Mouse (Mus musculus) spleen, adult 12 weeks (tissue): Measurements from ENCODE around the gene Rlf.
"Not testable (repeated sequence)": the region's sequence is repeated elsewhere in the genome, so short reads cannot be mapped to it uniquely, and the experiment has no call there.

Experiments
- DNase-seq: peaks from one replicate; pipeline ENCODE4 v3.0.0; 2022; ENCODE audit warnings: low spot score

Gene Rlf

DNA sequence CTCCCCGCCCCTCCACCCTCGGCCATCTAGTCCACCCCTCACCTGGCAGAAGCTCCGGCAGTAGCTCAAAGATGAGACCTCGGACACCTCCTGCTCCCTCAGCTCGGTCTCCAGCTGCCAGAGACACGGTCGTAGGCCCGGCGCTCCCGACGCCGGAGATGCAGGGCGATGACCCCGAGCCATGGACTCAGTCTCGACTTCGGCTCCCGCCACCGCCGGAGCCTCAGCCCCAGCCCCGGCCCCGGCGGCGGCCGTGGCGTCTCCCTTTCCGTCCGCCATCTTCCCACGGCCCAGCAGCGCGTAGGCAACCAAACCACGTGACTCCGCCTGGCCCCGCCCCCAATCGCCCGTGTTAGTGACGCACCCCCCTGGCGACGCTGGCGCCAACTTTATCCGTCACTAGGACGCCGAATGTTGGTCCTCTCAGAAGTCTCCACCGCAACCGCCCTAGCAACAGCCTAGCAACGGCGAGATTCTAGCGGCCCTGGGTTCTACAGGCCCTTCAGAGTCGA lies at the start of gene Rlf:
Gene Rlf (minus strand): TSS at position 292 of the 512 bp plus-strand sequence.
- DNase-seq = peak; percentile 98

DNA sequence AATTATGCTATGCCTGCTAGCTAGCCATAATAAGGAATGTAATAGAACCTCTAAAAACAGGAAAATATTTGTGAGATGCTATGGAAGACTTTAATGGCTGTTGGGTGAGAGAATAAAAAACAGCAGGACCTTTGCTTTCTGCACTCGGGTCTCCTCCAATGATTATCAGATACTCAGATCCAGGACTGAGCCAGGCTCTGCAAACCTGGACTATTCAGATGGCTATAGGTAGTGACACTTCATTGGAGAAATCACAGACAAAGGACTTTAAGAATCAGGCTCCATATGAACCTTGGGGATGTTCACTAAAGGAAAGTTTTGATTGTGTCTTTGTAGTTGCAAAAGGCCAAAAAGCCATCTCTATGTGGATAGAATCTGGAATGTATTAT lies 26.7 kb upstream of the Rlf start:
- no peak for DNase-seq

DNA sequence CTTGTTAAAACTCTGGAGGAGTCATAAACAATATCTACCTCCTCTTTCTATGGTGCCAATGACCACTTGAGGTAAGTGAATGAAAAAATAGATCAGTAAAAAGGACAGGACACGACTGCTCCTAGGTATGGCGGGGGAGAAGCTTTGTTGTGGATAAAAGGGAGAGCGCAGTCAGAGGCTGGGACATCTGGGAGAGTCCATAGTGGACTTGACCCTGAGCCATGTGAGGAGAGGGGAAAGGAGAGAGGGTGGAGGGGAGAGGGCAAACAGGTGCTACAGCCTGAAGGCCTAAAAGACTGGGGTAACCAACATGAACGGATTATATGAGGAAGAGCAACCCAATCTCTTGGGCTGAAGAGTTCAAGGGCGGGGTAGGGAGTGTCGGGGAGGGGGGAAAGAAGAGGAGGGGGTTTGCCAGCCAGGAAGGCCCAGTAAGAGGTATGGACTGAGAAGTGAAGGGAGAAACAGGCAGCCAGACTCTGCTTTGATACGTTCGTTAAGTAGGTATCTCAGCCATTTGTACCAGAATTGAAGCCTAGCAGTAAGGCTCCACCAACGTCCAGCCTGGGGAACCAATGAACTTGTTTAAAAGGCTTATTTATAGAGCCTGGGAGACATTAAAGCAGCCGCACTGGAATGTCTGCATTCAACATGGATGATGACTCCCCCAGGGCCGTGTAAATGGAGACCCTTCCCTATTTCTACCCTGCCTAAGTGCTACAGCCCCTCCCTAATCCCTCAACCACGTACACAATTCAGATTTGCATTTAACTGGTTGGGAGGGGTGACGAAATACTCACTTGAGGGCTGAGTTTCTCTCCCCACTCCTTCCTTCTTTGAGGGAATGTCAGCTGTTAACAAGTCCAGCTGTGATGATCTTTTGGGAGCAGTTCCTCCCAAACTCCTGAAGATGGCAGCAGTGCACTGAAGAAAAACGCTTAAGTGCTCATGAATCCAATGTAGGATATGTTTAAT lies 26.0 kb upstream of the Rlf start:
- no peak for DNase-seq

DNA sequence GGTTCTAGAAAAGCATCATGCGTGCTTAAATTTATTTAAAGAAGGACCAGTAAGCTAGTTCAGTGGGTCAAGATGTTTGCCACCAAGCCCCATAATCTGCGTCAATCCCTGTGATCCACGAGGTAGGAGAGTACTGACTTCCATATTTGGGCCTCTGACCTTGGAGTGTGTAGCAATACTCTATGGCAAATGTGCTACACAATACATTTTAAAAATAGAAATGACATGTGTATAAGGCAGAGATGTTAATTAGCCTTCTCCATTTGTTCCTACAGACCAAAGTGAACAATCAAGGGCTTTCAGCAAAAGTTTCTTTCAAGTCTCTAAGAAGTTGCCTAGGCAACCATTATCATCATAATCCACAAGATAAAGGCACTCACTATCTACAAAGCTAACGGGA lies 25.0 kb upstream of the Rlf start:
- no peak for DNase-seq

DNA sequence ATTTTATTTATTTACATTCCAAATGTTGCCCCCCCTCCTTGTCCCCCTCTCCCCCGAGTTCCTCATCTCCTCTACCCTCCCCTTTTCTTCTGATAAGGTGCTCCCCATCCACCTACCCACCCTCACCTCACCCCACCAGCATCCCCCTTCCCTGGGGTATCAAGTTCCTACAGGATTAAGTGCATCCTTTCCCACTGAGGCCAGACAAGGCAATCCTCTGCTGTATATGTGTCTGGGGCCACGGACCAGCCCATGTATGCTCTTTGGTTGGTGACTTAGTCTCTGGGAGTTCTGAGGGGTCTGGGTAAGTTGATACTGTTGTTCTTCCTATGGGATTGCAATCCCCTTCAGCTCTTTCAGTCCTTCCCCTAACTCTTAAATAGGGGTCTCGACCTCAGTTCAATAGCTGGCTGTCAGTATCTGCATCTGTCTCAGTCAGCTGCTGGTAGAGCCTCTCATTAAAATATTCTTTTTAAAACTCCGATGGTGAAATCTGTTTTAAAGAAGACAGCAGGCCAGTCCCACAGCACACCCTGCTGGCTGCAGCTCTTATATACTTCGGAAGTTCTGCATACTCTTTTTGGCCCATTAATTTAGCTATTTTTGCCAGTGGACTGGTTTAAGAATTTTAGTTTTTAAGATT lies 17.0 kb upstream of the Rlf start:
- DNase-seq = no peak

DNA sequence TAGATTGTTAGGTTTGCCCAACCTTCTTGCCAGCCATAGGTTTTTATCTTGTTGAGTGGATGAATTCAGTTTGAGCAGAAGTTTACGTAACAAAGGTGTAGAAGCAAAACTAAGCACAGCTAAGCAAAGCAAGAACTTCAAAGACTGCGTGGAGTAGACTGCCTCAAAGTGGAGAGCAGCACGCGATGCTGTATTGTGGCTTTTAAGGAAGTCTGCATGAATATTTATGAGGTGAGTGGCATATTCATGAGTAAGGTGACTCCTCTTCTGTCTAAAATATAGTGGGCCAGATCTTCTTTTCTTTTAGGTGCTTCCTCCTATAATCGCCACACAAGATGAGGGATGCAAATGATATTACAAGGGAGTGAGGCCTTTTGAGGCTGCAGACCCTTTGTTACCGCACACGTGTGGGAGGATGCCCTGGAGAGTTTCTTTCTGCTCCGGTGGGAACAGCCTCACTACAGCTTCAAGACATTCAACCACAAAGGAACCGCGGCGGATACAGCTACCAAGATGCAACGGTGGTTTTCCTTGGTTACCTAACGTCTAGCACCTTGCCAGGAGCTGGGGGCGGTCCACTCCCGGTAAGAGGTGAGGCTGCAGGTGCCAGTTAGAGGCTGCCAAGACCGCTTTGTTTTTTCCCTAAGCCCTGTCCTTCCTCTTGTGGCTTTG lies 16.2 kb upstream of the Rlf start:
- no peak for DNase-seq

DNA sequence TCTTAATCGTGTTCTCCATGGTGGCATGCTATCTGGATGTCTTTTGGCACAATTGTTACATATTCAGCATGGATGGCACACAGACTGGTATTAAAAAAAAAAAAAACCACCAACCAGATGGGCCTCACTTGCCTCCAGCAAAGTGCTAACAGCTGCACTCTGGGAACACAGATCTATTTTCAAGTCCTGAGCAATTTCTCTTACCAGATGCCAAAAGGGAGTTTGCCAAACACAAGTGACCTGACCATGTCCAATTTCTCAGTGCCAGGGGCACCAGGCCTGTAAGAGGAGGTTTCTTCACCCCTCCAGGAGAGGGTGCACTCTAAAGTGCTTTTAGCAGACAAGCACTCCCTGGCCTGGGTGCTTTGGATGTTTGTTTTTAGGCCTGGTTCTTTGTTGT lies 12.2 kb upstream of the Rlf start:
- DNase-seq = no peak

DNA sequence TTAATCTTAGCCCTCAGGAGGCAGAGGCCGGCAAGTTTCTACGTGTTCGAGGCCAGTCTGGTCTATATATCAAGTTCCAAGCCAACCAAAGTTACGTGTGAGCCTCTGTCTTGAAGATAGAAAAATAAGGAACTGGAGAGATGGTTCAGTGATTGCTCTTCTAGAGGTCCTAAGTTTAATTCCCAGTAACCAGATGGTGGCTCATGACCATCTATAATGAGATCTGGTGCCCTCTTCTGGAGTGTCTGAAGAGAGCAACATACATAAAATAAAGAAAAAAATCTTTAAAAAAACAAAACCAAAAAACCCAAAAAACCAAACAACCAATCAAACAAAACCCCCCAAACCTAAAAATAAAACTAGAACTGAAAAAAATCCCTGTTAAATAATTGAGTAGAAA lies 10.3 kb upstream of the Rlf start:
- DNase-seq = no peak

DNA sequence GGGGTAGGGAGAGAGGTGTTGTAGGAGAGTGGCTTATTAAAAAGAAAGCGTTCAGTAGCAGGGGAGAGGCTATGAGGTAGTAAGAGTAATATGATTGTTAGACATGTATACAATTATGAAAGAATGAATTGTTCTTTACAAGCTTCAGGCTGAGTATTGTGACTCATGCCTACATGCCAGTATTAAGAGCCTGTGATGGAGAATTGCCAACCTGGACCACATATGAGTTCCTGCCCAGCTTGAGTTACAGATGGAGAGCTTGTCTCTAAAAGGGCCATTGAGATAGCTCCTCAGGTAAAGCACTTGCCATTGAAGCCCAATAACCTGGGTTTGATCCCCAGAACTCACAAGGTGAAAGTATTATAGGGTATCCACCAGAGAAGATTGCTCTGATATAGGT lies 8.3 kb upstream of the Rlf start:
- no peak for DNase-seq

DNA sequence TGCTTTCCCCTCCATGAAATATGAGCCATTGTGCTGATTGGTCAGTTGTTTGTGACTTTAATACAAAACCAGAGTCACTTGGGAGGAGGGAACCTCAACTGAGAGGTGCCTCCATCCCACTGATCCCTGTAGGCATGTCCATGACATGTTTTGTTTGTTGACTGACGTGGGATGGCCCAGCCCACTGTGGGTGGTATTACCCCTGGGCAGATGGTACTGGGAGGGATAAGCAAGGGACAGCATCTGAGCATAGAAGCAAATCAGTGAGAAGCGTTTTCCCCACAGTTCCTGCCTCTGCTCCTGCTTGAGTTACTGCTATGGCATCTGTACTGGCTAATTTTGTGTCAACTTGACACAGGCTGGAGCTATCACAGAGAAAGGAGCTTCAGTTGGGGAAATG lies 1.3 kb upstream of the Rlf start:
- DNase-seq = no peak

DNA sequence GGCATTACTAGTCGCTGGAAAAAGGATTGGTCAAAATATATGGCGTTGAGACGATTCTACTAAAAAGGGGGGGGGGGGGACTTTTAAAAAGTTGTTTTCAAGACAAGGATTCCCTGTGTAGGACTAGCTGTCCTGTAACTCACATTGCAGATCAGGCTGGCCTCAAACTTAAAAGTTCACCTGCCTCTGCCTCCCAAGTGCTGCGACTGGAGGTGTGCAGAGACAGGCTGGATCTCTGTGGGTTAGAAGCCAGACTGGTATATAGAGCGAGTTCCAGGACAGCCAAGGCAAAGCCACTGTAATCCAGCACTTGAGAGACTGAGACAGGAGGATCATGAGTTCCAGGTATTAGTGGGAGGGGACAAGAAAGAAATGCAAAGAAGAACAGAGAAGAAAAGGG lies 605 bp upstream of the Rlf start:
- DNase-seq = no peak

DNA sequence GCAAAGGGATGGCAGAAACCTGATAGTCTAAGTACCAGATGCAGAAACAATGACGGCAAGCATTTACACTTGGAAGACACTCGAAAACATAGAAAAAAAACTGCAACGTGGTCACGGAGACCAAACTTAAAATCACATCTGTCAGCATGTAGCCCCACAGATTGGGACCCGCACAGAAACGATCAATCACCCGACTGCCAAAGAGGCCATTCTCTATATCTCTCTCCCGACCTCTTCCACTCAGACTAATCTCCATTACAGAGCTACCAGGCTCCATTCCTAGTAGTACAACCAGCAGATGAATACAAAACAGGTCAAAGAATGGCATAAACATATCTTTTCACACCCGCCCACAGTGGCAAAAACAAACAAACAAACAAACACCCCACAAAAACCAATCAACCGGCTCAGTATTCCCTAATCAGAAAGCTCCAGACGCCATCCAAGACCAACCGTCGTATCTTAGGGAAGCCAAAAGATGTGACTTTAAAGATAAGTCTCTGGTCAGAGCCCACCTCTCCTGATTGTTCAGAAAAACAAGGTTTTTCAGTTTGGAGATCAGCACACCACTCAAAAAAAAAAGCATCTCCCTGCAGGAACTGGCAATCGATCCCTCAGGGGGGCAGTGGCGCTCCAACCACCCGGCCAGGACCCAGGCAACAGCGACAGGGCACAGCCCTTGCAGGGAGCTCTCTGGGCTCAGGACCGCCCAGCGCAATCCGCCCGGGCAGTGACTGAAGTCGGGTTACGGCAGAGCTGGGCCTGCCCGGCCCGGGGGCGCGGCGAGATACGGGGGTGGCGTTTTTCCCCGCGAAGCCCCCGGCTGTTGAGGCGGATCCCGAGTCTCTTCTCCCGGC lies 720 bp downstream of the Rlf start:
- peak; percentile 61 for DNase-seq

DNA sequence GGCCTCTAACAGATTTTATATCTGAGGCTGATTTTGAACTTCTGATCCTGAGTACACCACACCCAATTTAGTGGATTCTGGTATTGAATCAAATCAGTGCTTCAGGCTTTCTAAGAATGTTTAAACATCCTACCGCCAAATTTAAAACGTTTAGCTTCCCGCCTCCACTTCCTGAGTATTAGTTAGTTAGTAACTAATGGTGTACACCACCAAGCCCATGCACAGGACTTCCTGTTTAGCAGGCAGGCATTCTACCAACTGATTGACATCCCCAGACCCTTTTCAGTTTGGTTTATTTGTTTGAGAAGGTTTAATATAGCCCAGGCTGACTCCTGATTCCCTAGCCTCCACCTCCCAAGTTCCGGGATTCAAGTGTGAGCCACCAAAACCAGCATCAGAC lies 6.0 kb downstream of the Rlf start:
- DNase-seq = no peak

DNA sequence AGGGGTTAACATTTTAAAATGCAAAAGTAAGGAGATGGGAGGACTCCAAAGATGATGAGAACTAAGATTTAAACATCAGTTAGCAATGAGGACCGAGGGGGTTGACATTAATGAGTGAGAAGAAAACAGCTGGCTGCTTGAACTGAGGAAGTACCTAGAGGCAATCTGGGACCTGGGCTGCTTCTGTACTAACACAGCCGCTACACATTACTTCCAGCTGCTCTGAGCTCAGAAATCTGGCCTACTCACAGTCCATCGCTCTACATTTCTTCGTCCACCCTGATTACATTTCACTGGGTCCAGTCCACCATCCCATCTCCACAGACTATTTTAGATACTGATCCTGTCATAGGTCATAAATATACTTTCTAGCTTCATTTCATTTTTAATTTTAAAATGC lies 17.0 kb downstream of the Rlf start:
- no peak for DNase-seq

DNA sequence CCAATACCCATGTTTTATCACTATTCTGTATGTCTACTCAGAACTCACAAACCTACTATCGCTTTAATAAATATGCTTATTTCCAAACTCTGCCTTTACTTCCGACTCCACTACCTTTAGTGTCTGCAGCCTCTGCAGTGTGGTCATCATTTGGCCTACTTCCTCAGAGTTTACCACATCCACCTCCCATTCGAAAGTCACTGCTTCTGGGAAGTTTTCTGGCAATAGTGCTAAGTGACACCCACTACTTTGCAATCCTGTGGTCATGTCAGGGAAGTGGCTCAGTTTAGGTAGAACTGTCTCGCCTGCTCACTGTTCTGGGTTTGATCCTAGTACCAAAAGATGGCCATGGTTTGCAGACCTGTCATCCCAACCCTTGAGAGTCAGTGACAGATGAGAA lies 17.9 kb downstream of the Rlf start:
- DNase-seq = no peak

DNA sequence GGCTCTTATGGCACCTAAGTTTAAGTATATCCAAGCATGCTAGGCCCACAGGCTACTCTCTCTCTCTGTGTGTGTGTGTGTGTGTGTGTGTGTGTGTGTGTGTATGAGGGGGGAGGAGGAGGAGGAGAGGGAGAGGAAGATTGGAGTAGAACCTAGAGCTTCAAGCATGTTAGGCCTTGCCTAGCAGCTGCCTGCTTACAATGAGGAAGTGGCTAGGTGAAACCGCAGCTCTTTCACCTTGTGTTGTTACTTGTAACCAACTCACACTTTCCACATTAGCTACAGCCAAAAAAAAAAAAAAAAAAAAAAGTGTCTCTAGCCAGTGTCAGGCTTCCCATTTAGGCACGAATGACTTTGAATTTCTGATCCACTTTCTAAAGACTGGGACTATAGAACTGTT lies 18.7 kb downstream of the Rlf start:
- peak; percentile 29 for DNase-seq

DNA sequence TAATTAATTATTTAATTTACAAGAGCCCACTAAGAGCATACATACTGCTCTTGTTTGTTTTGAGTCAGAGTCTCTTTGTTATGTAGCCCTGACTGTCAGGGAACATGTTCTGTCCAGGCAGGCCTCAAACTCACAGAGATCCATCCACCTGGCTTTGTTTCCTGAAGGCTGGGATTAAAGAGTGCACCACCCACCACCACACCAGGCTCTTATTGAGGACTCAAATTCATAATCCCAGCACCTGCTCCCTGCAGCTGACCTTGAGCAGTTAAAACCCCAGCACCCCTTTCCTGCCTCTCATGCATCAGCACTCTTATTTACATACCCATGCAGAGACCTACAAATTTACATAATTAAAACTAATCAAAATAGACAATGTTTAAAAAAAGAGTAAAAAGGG lies 20.1 kb downstream of the Rlf start:
- DNase-seq = no peak

DNA sequence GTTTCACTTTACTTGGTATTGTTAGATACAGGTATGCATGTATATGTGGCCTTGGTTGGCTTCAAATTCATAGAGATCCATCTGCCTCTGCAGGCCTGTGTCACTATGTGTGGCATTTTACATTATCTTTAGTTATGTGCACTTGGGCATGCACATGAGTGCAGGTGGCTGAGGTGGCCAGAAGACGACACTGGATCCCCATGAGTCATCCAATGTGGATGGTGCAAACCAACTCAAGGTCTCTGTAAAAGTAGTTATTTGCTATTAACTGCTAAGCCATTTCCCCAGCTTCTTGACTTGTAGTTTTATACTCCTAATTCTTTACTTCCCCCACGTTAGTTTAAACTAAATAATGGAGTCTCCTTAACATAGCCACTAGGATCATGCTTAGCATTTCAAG lies 22.6 kb downstream of the Rlf start:
- no peak for DNase-seq

DNA sequence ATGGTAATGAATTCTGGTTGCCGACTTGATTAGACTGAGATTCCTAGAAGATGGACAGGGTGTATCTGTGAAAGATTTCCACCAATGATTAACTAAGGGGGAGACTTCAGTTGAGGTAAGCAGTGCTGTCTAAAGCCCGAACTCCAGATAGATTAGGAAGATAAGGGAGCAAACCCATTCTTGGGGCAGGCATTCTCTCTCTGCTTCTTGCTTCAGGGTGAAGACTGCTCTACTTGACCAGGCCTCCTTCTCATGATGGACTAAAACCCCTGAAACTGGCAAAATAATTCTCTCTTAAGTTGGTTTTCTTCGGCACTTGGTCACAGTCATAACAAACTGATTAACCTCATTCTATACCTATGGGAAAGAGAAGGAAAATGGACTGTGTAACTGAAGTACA lies 25.5 kb downstream of the Rlf start:
- DNase-seq = no peak

DNA sequence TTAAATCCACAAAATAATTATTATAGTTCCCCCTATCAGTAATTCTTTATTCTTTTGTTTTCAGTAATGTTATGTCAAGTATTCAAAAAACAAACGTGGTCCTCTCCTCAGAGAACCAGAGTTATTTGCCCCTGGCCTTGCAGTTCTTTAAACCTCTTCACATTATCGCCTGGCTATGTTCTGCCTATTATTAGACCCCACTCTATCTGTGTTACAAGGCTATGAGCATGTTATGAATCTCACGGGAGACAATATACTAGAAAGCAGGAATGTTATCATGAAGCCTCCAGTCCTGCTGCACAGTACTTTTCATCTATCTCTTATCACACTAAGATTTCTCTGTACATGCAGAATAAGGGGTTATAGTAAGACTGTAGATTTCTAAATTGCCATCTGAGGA lies 35.2 kb downstream of the Rlf start:
- DNase-seq = no peak

DNA sequence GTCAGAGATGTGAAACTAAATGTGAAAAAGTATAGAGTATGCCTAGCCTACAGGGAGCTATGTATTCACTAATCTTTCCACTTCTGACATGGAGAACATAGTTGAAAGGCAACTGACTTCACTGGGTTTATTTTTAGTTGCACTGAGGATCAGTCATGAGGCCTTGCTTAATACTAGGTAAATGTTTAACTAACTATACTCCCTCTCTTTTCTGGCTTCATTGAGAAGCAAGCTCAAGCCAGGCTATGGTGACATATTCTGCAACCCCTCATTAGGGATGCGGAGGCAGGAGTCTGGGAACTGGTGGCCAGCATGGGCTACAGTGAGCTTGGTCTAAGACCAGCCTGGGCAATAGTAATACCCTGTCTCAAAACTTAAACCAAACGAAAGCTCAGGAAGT lies 47.2 kb downstream of the Rlf start:
- DNase-seq = no peak

DNA sequence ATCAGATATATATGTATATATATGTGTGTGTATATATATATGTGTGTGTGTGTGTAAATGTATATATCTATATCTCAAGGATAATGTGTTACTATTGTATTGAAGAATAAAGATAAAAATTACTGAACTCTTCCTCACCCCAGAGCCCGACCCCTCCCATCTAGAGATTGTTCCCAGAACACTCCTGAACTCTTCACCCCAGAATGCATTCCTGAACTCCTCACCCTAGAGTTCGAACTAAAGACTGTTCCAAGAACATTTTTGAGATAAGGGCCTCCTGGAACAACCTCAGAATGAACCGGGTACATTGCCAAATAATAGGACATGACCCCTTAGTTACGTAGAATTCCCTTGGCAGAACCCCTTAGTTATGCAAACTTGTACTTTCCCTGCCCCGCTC lies 48.2 kb downstream of the Rlf start:
- DNase-seq = not testable (repeated sequence)
